Mouse (Mus musculus) midbrain, postnatal 0 days (tissue): Measurements from ENCODE around the gene Il34. TPM values are rescaled to one million over a fixed set of nuclear protein-coding genes. Genes with fewer than 3 reads are reported as not detected.
A peak's percentile ranks its signal among the peaks of the same experiment; 100 is the strongest.

Experiments used
- ATAC-seq: fragments of 200-750 bp; cut with Nextera tagmentation; 2 replicates; pipeline ENCODE4 v1.8.0; 2017; ENCODE audit warnings: moderate number of reproducible peaks, mild to moderate bottlenecking, moderate TSS enrichment, moderate library complexity; ENCODE audit not compliant: low FRiP score
- DNase-seq: peaks from one replicate; pipeline ENCODE4 v3.0.0-alpha.2; 2015; ENCODE audit warnings: low spot score
- H3K27ac ChIP-seq: fragments of 300-500 bp; sonication (generic); 2 replicates; pipeline ENCODE4 v1.5.1; 2014; ENCODE audit warnings: low read depth, mild to moderate bottlenecking, low read length, mixed read lengths
- H3K27me3 ChIP-seq: fragments of 300-500 bp; sonication (generic); 2 replicates; pipeline ENCODE4 v1.6.1; 2014; ENCODE audit warnings: low read length, control low read depth, mixed read lengths; ENCODE audit not compliant: insufficient read depth
- H3K36me3 ChIP-seq: fragments of 300-500 bp; sonication (generic); 2 replicates; pipeline ENCODE4 v1.6.1; 2014; ENCODE audit warnings: low read length, control low read depth, mixed read lengths; ENCODE audit not compliant: insufficient read depth
- H3K4me1 ChIP-seq: fragments of 300-500 bp; sonication (generic); 2 replicates; pipeline ENCODE4 v1.6.1; 2014; ENCODE audit warnings: mild to moderate bottlenecking, control low read depth, antibody characterized with exemption, low read length, mixed read lengths; ENCODE audit not compliant: insufficient read depth
- H3K4me2 ChIP-seq: fragments of 300-500 bp; sonication (generic); 2 replicates; pipeline ENCODE4 v1.6.1; 2014; ENCODE audit warnings: low read depth, mild to moderate bottlenecking, low read length, mixed read lengths; ENCODE audit not compliant: poor library complexity, severe bottlenecking
- H3K4me3 ChIP-seq: fragments of 300-500 bp; sonication (generic); 2 replicates; pipeline ENCODE4 v1.5.1; 2014; ENCODE audit warnings: low read depth, mild to moderate bottlenecking, low read length, moderate library complexity
- H3K9ac ChIP-seq: fragments of 300-500 bp; sonication (generic); replicated peaks from 2 replicates; pipeline ENCODE4 v1.6.1; 2014; ENCODE audit warnings: mild to moderate bottlenecking, low read length, moderate library complexity, mixed read lengths; ENCODE audit not compliant: poor library complexity, severe bottlenecking
- H3K9me3 ChIP-seq: fragments of 300-500 bp; sonication (generic); 2 replicates; pipeline ENCODE4 v1.6.1; 2016; ENCODE audit warnings: low read length, control low read depth
- CTCF ChIP-seq: IDR thresholded peaks from 2 replicates; pipeline ENCODE4 v1.5.1; 2016; ENCODE audit warnings: antibody characterized with exemption, mild to moderate bottlenecking
- WGBS: fragments of 180-500 bp; shearing (Covaris S2); extraction: QIAGEN DNeasy Blood & Tissue Kit; methylation state at CpG from one replicate; pipeline ENCODE4 v1.1.7; 2014; 5-methylcytosine and 5-hydroxymethylcytosine counted together
- polyA plus RNA-seq: library from polyadenylated mRNA; unstranded; fragments of >200 nt; fragmentation: Nextera tagmentation; extraction: Ambion mirVana; gene quantifications from 2 replicates; pipeline ENCODE4 v1.2.1, GENCODE M21; 2015
- total RNA-seq: library from RNA; depleted of rRNA; stranded (reverse); fragments of >200 nt; gene quantifications from 2 replicates; pipeline ENCODE4 v1.2.3, GENCODE M21; 2014

Il34 gene
- total and polyA plus RNA-seq, 2 experiments from 2014 or later = 5.8 to 9.1 TPM

DNA sequence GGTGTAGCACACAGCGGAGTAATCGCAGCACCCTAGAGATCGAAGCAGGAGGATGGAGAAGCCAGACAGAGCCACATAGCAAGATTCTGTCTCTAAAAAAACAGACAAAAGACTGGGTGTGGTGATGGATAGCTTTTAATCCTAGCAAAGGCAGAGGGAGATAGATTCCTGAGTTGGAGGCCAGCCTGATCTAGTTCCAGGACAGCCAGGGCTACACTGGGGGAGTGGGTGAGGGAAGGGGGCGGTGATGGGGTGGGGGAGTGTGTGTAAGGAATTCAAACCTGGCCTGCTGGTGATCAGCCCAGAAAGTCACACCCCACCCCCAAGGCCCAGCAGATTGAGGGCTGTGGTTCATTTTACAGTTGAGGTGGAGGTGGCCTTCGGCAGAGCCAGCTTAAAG, 49.5 kb downstream of the Il34 start:
- 86% methylated on average over 5 of the region's 5 CpGs for WGBS
- H3K9me3 ChIP-seq = no peaks in the 10 kb centered on the region
- no peak overlapping the region for H3K4me3 ChIP-seq
- no peak overlapping the region for H3K9ac ChIP-seq
- H3K36me3 ChIP-seq = no peaks in the 10 kb centered on the region
- TF ChIP-seq CTCF = no peak
- no peaks in the 10 kb centered on the region for H3K27me3 ChIP-seq
- no peak overlapping the region for H3K27ac ChIP-seq
- ATAC-seq = no peak
- H3K4me1 ChIP-seq = no peaks in the 10 kb centered on the region
- DNase-seq = no peak
- no peak overlapping the region for H3K4me2 ChIP-seq

GRCm38 (mm10) chr8:110755511-110756170, 50.1 kb downstream of the Il34 start:
- Histone ChIP-seq H3K9me3 (no peaks in the 10 kb centered on the region), H3K27ac (no peak overlapping the region), H3K27me3 (no peaks in the 10 kb centered on the region), H3K4me1 (no peaks in the 10 kb centered on the region), H3K9ac (no peak overlapping the region), H3K36me3 (no peaks in the 10 kb centered on the region), H3K4me2 (0 out of 2 replicates have a peak overlapping the region, but pooled peaks have one; percentile 12), H3K4me3 (no peak overlapping the region)
- ATAC-seq (no peak), DNase-seq (no peak)
- WGBS = 57% methylated on average over 15 of the region's 15 CpGs
- TF ChIP-seq CTCF = no peak

- H3K27ac ChIP-seq = no peak overlapping the region
- 51% methylated on average over 4 of the region's 4 CpGs for WGBS
- TF ChIP-seq CTCF = no peak
These were observed 51.0 kb downstream of the Il34 start for GRCm38 (mm10) chr8:110754713-110755112.

GRCm38 (mm10) chr8:110751490-110751889, 54.2 kb downstream of the Il34 start:
- ATAC-seq (no peak), DNase-seq (no peak)
- no peaks in the 10 kb centered on the region for H3K9me3 ChIP-seq
- H3K27ac ChIP-seq = no peak overlapping the region
- H3K36me3 ChIP-seq = no peaks in the 10 kb centered on the region
- no peaks in the 10 kb centered on the region for H3K27me3 ChIP-seq
- H3K9ac ChIP-seq = no peak overlapping the region
- WGBS = 88% methylated on average over 5 of the region's 5 CpGs
- no peak overlapping the region for H3K4me2 ChIP-seq
- TF ChIP-seq CTCF = no peak
- H3K4me1 ChIP-seq = no peaks in the 10 kb centered on the region
- no peak overlapping the region for H3K4me3 ChIP-seq

More at GRCm38 (mm10) chr8:110754713-110755112, 51.0 kb downstream of the Il34 start:
- no peak overlapping the region for H3K4me3 ChIP-seq
- H3K36me3 ChIP-seq = no peaks in the 10 kb centered on the region
- no peak for DNase-seq
- no peak overlapping the region for H3K9ac ChIP-seq
- H3K27me3 ChIP-seq = no peaks in the 10 kb centered on the region
- H3K4me1 ChIP-seq = no peaks in the 10 kb centered on the region
- H3K4me2 ChIP-seq = peak overlapping the region; percentile 12; the same call in 1 of the 2 replicates
- ATAC-seq = no peak
- H3K9me3 ChIP-seq = no peaks in the 10 kb centered on the region

- no peak for DNase-seq
- no peaks in the 10 kb centered on the region for H3K36me3 ChIP-seq
- no peak overlapping the region for H3K4me2 ChIP-seq
- H3K9me3 ChIP-seq = no peaks in the 10 kb centered on the region
- no peak overlapping the region for H3K27ac ChIP-seq
- H3K4me1 ChIP-seq = no peaks in the 10 kb centered on the region
- no peak for ATAC-seq
- no peak overlapping the region for H3K9ac ChIP-seq
- no peak for TF ChIP-seq CTCF
- H3K4me3 ChIP-seq = no peak overlapping the region
- WGBS = 39% methylated on average over 13 of the region's 13 CpGs
- H3K27me3 ChIP-seq = no peaks in the 10 kb centered on the region
These were observed 55.5 kb downstream of the Il34 start for GRCm38 (mm10) chr8:110750269-110750668.

GRCm38 (mm10) chr8:110749500-110750170, 56.1 kb downstream of the Il34 start:
- DNase-seq (peak; percentile 90), ATAC-seq (0 out of 2 replicates have a peak, but pooled peaks have one; percentile 63)
- Histone ChIP-seq H3K4me2 (no peak overlapping the region), H3K4me1 (no peaks in the 10 kb centered on the region), H3K9me3 (no peaks in the 10 kb centered on the region), H3K9ac (no peak overlapping the region), H3K27ac (no peak overlapping the region), H3K36me3 (no peaks in the 10 kb centered on the region), H3K27me3 (no peaks in the 10 kb centered on the region), H3K4me3 (no peak overlapping the region)
- TF ChIP-seq CTCF = peak; percentile 95
- WGBS = 59% methylated on average over 10 of the region's 10 CpGs
